Mouse (Mus musculus) urinary bladder, postnatal 14 days (tissue): ENCODE results near the gene Wdr72.

ENCODE experiments used
- DNase-seq: peaks from one replicate; pipeline ENCODE4 v3.0.0; 2021; ENCODE audit warnings: low spot score

The Wdr72 gene

DNA sequence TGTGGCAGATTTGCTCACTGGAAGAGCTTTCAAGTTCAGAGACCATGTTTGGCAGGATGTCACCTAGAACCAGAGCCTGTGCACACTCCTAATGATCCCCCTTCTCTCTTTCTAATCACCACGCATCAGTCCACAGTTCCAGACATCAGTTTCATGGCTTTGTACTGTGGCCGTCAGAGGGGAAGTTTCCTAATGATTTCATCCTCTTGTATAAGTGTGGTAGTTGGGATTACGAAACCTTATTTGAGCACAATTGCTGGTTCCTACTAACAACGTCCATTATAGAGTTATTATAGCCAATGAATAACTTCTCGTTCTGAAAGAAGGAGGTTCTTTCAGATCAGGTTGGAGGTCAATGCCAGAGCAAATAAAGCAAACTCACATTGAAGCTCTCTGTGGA is 131.1 kb downstream of the Wdr72 start:
- DNase-seq = no peak

DNA sequence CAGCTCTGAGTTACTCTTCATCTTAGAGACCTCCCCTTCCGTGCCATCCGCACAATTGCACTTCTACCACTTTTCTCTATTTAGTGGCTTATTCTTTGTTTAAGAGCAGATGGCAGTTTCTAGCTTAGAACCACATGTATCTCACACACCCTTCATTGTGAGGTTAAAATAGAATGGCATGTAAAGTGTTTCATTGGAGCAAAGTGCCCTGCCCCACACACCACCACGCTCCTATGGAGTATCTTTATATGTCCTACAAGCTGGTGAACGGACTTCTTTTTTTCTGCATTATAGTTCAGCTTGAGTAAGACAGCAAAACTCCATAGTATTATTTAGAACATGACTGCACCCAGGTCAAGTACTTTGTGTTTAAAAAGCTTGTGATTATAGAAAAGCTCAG is 137.9 kb downstream of the Wdr72 start:
- no peak for DNase-seq

DNA sequence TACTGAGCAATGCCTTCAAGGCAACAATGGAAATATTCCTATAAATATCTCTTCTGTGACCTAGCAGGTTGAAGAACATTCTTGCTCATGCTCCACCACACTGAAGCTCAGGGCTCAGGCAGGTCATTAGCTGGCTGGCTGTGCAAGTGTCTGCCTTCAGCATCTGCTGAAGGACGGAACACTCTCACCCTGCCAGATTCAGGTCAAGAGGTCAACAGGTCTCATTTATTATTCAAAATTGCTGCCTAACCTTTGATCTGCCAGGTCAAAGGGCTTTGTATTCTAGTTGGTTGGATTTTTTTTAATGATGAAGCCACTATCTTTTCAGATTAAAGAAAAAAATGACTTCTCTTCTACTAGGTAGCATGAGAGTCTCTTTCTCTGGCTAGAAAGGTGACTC is 139.3 kb downstream of the Wdr72 start:
- no peak for DNase-seq

DNA sequence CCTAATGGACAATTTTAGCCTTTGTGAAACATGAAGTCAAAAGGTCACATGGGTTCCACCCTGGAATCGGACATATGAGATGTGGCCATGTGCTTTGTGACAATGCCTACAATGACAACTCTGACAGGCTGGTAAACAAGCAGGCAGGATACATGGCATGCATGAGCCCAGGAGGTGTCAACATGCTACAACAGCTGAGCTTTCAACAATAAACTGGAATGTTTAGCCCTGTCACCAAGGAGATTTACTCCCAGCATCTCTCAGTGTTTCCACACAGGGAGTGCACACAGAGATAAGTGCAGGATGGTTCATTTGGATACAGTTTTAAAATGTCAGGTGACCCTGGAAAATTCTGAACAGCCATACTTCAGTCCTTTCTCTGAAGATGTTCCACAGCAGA is 140.4 kb downstream of the Wdr72 start:
- DNase-seq = no peak

DNA sequence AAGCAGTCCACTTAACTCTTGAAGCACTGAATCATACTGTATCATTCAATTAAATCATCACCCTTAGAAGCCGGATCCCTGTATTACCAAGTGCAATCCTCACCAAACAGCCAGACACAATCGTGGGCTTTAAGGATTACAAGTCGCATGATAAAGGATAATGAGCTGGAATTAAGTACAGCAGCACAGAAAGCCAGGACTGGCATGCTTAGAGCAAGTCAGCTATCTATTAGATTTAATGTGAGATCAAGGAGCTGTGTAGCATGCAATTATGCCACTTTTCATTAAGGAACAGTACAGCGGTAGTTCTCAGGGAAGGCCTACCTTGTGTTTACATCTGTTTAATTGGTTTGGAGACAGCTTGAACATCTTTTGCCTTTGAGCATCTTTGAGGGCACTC is 148.2 kb downstream of the Wdr72 start:
- no peak for DNase-seq

DNA sequence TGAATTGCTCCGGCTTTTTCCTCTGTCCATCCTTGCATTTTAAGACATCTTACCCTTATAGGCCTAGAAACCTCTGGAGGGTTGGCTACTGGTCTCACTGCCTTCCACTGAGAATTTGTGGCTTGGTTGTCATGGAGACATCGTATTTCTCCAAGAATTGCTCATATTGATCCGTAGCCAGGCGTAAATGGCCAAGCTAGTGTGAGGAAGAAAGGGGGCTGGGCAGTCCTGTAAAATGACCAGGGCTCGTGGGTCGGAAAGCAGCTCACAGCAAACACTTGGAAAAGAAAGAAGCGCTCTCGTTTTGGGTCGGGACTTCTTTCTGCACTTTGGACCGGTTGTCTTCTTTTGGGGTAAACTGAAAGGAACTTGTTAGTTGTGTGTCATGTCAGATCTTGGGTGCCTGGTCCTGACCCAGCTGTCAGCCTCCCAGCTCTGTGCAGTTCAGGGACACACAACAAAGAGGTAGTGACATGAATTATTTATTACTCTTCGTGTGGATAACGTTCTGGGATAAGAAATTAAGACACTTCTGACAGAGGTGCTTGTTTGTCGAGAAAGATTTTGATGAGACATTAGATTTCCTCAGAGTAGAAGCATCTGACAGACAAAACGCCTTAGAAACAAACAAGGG is 167.7 kb downstream of the Wdr72 start:
- DNase-seq = no peak

DNA sequence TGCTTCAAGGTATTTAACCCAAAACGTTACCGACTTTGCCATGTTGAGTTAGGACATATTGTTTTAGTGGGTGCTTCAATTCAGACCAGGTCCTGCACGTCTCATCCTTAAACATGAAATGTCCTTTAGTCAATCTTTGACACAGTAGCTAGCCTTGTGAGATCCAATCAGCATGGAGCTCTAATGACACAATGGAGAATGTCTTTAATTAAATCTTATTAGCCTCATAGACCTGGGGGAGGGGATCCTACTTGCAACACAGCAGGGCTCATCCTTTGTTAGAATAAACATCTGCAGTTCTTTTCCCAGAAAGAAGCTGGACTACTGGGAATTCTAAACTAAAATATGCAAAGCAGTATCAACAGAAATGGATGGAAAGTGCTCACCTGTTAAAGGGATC is 171.9 kb downstream of the Wdr72 start:
- DNase-seq = no peak

DNA sequence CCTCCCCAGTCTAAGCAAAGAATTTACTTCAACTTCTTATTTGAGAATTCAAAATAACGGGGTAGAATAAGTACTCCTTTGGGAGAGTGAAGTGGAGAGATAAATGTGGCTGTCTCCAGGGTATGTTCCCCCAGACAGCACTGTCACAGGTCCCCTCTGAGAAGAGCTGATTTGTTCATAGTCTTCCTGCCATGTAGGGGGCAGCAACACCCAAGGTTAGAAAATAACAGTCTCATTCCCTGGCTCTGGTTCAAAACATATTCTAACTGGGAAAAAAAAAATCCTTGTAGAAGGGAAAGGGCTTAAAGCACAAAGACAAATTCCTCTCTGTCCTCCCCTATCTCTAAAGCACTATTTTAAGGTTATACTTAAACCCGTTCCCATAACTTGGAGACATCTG is 176.1 kb downstream of the Wdr72 start:
- DNase-seq = peak; percentile 5

DNA sequence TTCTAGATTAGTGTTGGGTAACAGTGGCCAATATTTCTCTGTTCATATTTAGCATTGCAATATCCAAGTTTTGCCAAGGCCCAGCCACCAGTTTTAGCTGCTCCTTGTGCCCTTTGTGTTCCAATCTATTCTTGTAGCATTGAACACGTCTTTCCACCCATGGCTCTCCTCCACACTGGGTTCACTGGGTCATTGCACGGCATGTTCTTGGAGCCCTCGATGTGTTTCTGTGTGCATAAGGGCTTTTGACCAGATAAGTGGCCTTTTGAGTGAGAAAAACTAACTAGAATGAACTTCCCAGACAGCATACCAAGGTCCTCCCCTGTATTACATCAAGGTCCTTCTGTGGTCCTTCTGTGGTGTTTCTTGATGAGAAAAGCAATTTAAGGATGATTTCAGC is 184.3 kb downstream of the Wdr72 start:
- DNase-seq = no peak

DNA sequence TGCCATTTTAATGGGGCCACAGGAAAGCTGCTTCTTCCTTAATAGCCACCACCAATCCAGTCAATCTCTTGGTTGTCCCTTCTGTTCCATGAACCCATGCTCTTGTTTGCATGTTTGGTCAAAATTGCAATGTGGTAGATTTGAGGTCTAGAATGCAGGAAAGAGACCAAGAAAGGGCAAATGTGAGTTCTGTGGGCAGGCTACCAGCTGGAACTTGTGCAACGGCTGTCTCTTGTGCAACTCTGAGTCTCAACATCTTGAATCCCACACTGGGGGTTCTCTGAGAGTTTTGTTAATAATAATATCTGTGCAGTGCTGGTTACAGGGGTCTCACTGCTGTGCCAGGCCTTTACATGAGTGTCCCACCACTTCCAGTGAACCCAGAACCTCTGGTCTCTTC is 208.6 kb downstream of the Wdr72 start:
- no peak for DNase-seq

DNA sequence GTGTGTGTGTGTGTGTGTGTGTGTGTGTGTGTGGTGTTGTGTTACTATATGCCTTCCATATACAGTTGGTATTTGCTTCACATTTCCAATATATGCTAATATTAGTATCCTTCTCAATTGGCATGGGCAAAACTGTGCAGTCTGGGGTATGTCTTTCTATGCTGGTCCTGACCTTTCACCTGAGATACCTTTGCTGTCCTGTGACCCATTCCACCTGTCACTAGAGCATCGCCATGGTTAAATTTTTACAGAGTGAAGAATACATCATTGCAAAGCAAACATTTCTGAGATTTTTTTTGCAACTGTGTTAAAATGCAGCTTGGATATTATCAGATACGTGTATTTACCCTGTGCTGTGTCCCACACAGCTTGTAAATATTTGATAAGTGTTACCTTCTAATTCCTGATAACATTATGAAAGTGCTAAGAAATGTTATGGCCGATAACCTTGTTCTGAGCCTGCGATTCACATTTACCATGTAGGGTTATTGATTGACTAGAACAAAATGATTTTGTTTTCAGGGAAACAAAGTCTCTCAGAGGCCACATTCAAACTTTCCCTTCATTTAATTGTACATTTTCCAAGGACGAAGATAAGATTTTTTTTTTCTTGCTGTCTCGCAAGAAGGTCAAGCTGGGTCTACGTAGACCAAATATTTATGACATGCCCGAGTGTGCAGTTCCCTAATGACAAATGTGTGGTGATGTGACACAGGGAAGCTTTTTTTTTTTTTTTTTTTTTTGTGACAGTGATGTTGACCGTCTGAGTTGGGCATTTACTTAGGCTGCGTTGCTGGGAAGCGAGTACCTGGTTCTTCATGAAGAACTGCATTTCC is 214.2 kb downstream of the Wdr72 start:
- no peak for DNase-seq

DNA sequence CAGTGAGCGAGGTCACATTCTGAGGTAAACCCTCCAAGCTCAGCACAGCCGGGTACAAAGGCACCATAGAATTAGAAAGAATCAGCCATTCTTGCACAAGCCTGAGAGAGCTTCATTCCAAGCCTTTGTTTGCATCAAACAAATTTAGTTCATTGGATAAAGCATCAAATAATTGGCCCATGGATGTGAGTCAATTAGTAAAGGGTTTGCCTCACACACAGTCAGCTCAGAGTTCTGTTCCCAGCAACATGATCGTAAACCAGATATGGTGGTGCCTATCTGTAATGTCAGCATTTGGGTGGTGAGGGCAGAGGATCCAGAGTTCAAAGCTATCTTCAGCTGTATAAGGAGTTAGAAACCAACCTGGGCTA is 214.8 kb downstream of the Wdr72 start:
- no peak for DNase-seq

DNA sequence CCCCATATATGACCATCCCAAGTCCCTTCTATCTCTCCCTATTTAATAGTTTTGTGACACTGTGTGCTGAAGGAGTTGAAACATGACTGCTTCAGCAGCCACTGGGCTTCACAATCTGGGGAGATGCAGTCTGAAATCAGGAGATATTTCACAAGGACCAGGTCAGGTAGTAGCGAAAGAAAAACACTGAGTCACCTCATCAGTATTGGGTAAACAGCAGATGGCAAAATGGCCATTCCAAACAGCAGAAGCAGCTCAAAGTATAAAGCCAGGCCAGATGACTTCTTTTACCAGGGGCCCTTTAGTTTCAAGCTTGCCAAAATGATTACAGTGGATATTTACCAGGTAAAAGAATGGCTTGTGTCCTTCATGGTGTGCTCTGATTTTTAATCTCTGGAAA is 215.8 kb downstream of the Wdr72 start:
- DNase-seq = no peak

DNA sequence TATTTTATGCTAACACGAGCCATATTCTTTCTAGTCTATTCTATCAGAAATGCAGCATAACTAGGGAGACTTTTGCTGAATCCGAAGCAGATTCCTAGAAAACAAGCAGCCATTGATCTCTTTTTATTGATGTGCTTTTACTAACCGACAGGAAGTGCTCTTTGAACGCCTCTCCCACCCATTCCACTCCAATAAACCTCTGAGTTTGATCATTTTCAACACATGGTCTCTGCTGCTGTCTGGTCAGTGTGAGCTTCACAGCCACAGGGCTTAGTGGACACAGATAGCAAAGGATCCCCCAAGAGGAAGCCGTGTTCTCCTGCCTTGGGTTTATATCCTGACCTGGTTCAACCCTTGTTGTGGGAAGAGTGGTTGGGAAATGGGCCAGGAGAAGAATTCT is 218.7 kb downstream of the Wdr72 start:
- no peak for DNase-seq

DNA sequence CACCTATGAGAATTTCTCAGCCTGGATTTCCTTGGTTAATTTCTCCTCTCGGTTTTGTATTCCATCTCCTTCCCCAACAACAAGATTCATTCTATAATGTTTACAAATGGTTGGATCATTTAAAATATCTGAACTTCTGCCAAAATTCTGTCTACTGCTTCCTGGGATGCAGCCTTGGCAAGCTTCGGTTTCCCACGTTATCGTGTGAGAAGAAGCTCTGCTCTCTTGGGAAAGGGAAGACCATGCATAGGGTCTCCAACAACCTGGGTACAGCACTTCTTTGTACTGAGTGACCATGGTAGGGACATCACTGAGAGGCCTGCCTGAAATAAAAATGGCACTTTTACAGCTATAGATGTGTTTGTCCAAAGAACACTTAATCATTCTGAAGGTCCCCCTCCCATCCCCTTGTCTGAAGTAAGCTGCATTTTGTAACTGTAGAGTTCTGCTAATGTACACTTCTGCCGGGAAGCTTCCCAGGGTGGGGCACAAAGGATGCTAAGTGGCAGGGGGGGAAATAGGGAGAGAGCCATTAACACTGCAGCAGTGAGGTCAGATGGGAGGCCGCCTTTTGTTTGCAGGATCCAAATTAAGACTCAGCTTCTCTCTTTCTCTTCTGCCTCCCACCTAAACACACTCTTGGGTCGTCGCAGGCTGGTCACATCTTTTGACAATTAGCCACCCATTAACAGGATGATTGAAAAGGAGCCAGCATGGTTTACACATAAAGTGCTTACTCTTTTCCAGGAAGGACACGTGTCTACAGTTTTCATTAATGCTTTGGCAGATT is 220.7 kb downstream of the Wdr72 start:
- no peak for DNase-seq

DNA sequence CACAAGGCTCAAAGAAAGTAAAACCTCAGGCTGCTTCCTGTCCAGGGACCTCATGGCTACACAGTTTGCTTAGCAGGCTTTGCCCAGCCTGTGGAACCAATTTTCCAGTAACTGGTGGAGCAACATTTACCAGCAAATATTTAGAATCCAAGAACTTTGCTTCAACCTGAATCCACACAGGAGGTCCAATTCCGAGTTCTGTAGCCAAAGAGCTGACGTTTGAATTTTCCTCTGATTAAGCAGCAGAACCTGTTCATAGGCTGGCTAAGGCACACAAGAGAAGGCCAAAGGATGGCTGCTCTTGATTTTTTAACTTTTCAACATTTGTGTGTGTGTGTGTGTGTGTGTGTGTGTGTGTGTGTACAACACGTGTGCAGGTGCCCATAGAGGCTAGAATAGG is 222.2 kb downstream of the Wdr72 start:
- no peak for DNase-seq
